Mouse (Mus musculus): ENCODE results near the gene Rab40c. TPM values are rescaled to one million over a fixed set of nuclear protein-coding genes. Genes with fewer than 3 reads are reported as not detected.

The Rab40c gene
- polyA plus RNA-seq, 1 experiment from 2014 or later, result 47.1 TPM

- H3K36me3 ChIP-seq, result no peaks in the 10 kb centered on the region
- no peak overlapping the region for H3K4me3 ChIP-seq (replicated peaks)
- H3K4me2 ChIP-seq (replicated peaks), result no peak overlapping the region
- WGBS, result 90% methylated on average over 2 of the region's 2 CpGs
- ATAC-seq, result no peak
- peaks cover 9% of the 10 kb centered on the region; the same call in 1 of the 2 replicates for H3K27me3 ChIP-seq
- peaks cover 27% of the 10 kb centered on the region for H3K4me1 ChIP-seq (replicated peaks)
- H3K9me3 ChIP-seq, result no peaks in the 10 kb centered on the region
- H3K27ac ChIP-seq, result no peak overlapping the region
- H3K9ac ChIP-seq (replicated peaks), result no peak overlapping the region
These were observed 49.6 kb downstream of the Rab40c start for GRCm38 (mm10) chr17:25869954-25870353.

- no peak overlapping the region for H3K4me2 ChIP-seq (replicated peaks)
- H3K9me3 ChIP-seq, result no peaks in the 10 kb centered on the region
- H3K27ac ChIP-seq, result no peak overlapping the region
- H3K4me3 ChIP-seq (replicated peaks), result no peak overlapping the region
- ATAC-seq, result no peak
- 83% methylated on average over 8 of the region's 8 CpGs for WGBS
- no peaks in the 10 kb centered on the region for H3K36me3 ChIP-seq
- H3K9ac ChIP-seq (replicated peaks), result no peak overlapping the region
- H3K27me3 ChIP-seq, result peaks cover 9% of the 10 kb centered on the region; the same call in 1 of the 2 replicates
- H3K4me1 ChIP-seq (replicated peaks), result peaks cover 26% of the 10 kb centered on the region
These were observed 50.0 kb downstream of the Rab40c start for GRCm38 (mm10) chr17:25869498-25869897.

GRCm38 (mm10) chr17:25868601-25869191 lies 50.8 kb downstream of the Rab40c start, which contains the start of gene Mcrip2:
TSS of gene Mcrip2 (minus strand) at chr17:25868764.
- H3K36me3 ChIP-seq, result no peaks in the 10 kb centered on the region
- peaks cover 9% of the 10 kb centered on the region; the same call in 1 of the 2 replicates for H3K27me3 ChIP-seq
- peak within 1 kb of the TSS; percentile 45 for H3K27ac ChIP-seq
- H3K4me1 ChIP-seq (replicated peaks), result peaks cover 18% of the 10 kb centered on the region
- WGBS, result 1% methylated on average over 22 of the region's 24 CpGs
- ATAC-seq, result peak; percentile 90
- H3K9ac ChIP-seq (replicated peaks), result peak within 1 kb of the TSS; percentile 82
- H3K9me3 ChIP-seq, result no peaks in the 10 kb centered on the region
- peak within 1 kb of the TSS; percentile 87 for H3K4me3 ChIP-seq (replicated peaks)
- H3K4me2 ChIP-seq (replicated peaks), result peak within 1 kb of the TSS; percentile 92

GRCm38 (mm10) chr17:25867836-25868600 lies 51.5 kb downstream of the Rab40c start:
- Histone ChIP-seq H3K9me3 (no peaks in the 10 kb centered on the region), H3K36me3 (no peaks in the 10 kb centered on the region), H3K9ac (replicated peaks) (peak overlapping the region; percentile 82), H3K4me2 (replicated peaks) (peak overlapping the region; percentile 92), H3K27ac (peak overlapping the region; percentile 45), H3K27me3 (peaks cover 9% of the 10 kb centered on the region; the same call in 1 of the 2 replicates), H3K4me3 (replicated peaks) (peak overlapping the region; percentile 87), H3K4me1 (replicated peaks) (peaks cover 17% of the 10 kb centered on the region)
- WGBS, result 1% methylated on average over 38 of the region's 42 CpGs
- ATAC-seq, result peak; percentile 5

GRCm38 (mm10) chr17:25867509-25867835 lies 52.1 kb downstream of the Rab40c start:
- Histone ChIP-seq H3K27me3 (peaks cover 9% of the 10 kb centered on the region; the same call in 1 of the 2 replicates), H3K27ac (no peak overlapping the region), H3K4me2 (replicated peaks) (peak overlapping the region; percentile 92), H3K4me3 (replicated peaks) (peak overlapping the region; percentile 87), H3K9ac (replicated peaks) (peak overlapping the region; percentile 82; the same call in 1 of the 2 replicates), H3K36me3 (no peaks in the 10 kb centered on the region), H3K4me1 (replicated peaks) (peaks cover 17% of the 10 kb centered on the region), H3K9me3 (no peaks in the 10 kb centered on the region)
- WGBS, result 16% methylated on average over 7 of the region's 7 CpGs
- ATAC-seq, result no peak

GRCm38 (mm10) chr17:25866172-25866571 lies 53.4 kb downstream of the Rab40c start:
- no peaks in the 10 kb centered on the region for H3K9me3 ChIP-seq
- H3K4me1 ChIP-seq (replicated peaks), result peaks cover 24% of the 10 kb centered on the region
- no peaks in the 10 kb centered on the region for H3K36me3 ChIP-seq
- peaks cover 9% of the 10 kb centered on the region; the same call in 1 of the 2 replicates for H3K27me3 ChIP-seq
- H3K4me2 ChIP-seq (replicated peaks), result no peak overlapping the region
- no peak overlapping the region for H3K9ac ChIP-seq (replicated peaks)
- 89% methylated on average over 3 of the region's 3 CpGs for WGBS
- no peak overlapping the region for H3K27ac ChIP-seq
- no peak for ATAC-seq
- H3K4me3 ChIP-seq (replicated peaks), result no peak overlapping the region

- H3K36me3 ChIP-seq, result no peaks in the 10 kb centered on the region
- 90% methylated on average over 11 of the region's 11 CpGs for WGBS
- no peak overlapping the region for H3K4me2 ChIP-seq (replicated peaks)
- H3K9ac ChIP-seq (replicated peaks), result no peak overlapping the region
- no peak overlapping the region for H3K27ac ChIP-seq
- H3K4me1 ChIP-seq (replicated peaks), result peaks cover 33% of the 10 kb centered on the region
- H3K4me3 ChIP-seq (replicated peaks), result no peak overlapping the region
- peaks cover 9% of the 10 kb centered on the region; the same call in 1 of the 2 replicates for H3K27me3 ChIP-seq
- no peaks in the 10 kb centered on the region for H3K9me3 ChIP-seq
- no peak for ATAC-seq
These were observed 54.2 kb downstream of the Rab40c start for GRCm38 (mm10) chr17:25865288-25865687.

GRCm38 (mm10) chr17:25864311-25864710 lies 55.2 kb downstream of the Rab40c start:
- Histone ChIP-seq H3K9ac (replicated peaks) (no peak overlapping the region), H3K36me3 (no peaks in the 10 kb centered on the region), H3K4me3 (replicated peaks) (no peak overlapping the region), H3K4me2 (replicated peaks) (no peak overlapping the region), H3K27me3 (peaks cover 9% of the 10 kb centered on the region; the same call in 1 of the 2 replicates), H3K4me1 (replicated peaks) (peaks cover 40% of the 10 kb centered on the region), H3K9me3 (no peaks in the 10 kb centered on the region), H3K27ac (no peak overlapping the region)
- no peak for ATAC-seq
- 91% methylated on average over 14 of the region's 14 CpGs for WGBS

GRCm38 (mm10) chr17:25863681-25864080 lies 55.8 kb downstream of the Rab40c start:
- no peak overlapping the region for H3K9ac ChIP-seq (replicated peaks)
- H3K27ac ChIP-seq, result no peak overlapping the region

GRCm38 (mm10) chr17:25861704-25862612 lies 57.6 kb downstream of the Rab40c start:
- Histone ChIP-seq H3K9me3 (no peaks in the 10 kb centered on the region), H3K4me3 (replicated peaks) (peak overlapping the region; percentile 69), H3K4me1 (replicated peaks) (peaks cover 26% of the 10 kb centered on the region), H3K4me2 (replicated peaks) (peak overlapping the region; percentile 90), H3K9ac (replicated peaks) (peak overlapping the region; percentile 88), H3K27ac (peak overlapping the region; percentile 88), H3K36me3 (no peaks in the 10 kb centered on the region), H3K27me3 (0 out of 2 replicates have a peak, but pooled peaks cover 2% of the 10 kb centered on the region)
- ATAC-seq, result peak; percentile 72; the same call in 1 of the 2 replicates
- 5% methylated on average over 6 of the region's 6 CpGs for WGBS

More at GRCm38 (mm10) chr17:25863681-25864080, 55.8 kb downstream of the Rab40c start:
- Histone ChIP-seq H3K9me3 (no peaks in the 10 kb centered on the region), H3K27me3 (peaks cover 9% of the 10 kb centered on the region; the same call in 1 of the 2 replicates), H3K36me3 (no peaks in the 10 kb centered on the region), H3K4me3 (replicated peaks) (no peak overlapping the region), H3K4me2 (replicated peaks) (no peak overlapping the region), H3K4me1 (replicated peaks) (peaks cover 35% of the 10 kb centered on the region)
- WGBS, result 94% methylated on average over 6 of the region's 6 CpGs
- no peak for ATAC-seq

GRCm38 (mm10) chr17:25860832-25861703 lies 58.5 kb downstream of the Rab40c start, which contains the start of gene Wdr90:
TSS of gene Wdr90 (minus strand) at chr17:25861501.
- Histone ChIP-seq H3K4me1 (replicated peaks) (peaks cover 26% of the 10 kb centered on the region), H3K36me3 (no peaks in the 10 kb centered on the region), H3K27ac (peak within 1 kb of the TSS; percentile 88), H3K4me2 (replicated peaks) (peak within 1 kb of the TSS; percentile 90), H3K9me3 (no peaks in the 10 kb centered on the region), H3K27me3 (no peaks in the 10 kb centered on the region), H3K4me3 (replicated peaks) (peak within 1 kb of the TSS; percentile 69), H3K9ac (replicated peaks) (peak within 1 kb of the TSS; percentile 88)
- peak; percentile 98 for ATAC-seq
- 3% methylated on average over 65 of the region's 65 CpGs for WGBS
